Mouse (Mus musculus) lung, adult 2 months (tissue): ENCODE data around the gene Dhrs9.

Experiments
- CTCF ChIP-seq: fragments of 200-500 bp; IDR thresholded peaks from 2 replicates; pipeline ENCODE4 v1.5.1; 2011; ENCODE audit warnings: mild to moderate bottlenecking, low read length, control low read depth; ENCODE audit not compliant: insufficient read depth
- POLR2A ChIP-seq: fragments of 200-500 bp; IDR thresholded peaks from 2 replicates; pipeline ENCODE4 v1.6.1; 2011; ENCODE audit warnings: low read depth, mild to moderate bottlenecking, control low read depth, low read length, borderline replicate concordance; ENCODE audit errors: extremely low read depth

GRCm38 (mm10) chr2:69441656-69442055 is 61.4 kb downstream of the Dhrs9 start:
- TF ChIP-seq POLR2A (no peak), CTCF (no peak)
